Mouse (Mus musculus) cerebellum, adult 11-12 months (tissue): ENCODE measurements at regions not wholly inside any gene's neighbourhood (a gene's known extent, or its start where the extent isn't known, plus 50 kb on each side); places are given as distances from the start of the nearest gene placed in this dataset.

Source experiments
- DNase-seq: peaks from one replicate; pipeline ENCODE4 v3.0.0; 2022

DNA sequence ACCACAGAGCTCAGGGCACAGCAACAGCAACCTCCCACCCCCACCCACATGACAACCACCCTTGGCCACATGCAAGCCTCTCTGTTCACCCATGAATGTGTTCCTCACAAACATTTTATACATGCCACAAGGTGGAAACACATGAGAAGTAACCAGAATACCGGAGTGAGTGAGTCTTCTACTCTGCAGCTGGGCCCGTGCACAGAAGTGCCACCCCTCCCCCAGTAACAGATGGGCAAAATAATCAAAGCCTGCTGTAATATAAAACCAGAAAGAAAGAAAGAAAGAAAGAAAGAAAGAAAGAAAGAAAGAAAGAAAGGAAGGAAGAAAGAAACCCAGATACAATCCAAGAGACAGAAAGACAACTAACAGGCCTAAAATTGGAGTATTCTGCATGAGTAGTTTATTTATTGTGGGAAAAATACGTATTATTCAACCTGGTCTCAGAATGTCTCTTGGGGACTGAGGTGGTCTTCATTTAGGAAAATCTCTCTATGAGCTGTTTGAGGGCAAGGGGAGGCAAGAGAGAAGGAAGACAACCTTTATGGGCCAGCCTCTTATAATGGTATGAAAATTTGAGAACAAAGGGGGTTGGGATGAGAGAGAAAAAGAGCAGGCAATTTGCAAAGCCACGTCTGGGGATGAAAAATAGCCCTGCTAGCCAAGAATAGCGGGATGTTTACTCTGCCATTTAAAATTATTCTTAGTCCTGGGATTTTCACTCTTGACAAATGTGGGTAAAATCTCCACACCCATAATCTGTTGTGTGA is 160.2 kb downstream of the Sox4 start:
- no peak for DNase-seq

DNA sequence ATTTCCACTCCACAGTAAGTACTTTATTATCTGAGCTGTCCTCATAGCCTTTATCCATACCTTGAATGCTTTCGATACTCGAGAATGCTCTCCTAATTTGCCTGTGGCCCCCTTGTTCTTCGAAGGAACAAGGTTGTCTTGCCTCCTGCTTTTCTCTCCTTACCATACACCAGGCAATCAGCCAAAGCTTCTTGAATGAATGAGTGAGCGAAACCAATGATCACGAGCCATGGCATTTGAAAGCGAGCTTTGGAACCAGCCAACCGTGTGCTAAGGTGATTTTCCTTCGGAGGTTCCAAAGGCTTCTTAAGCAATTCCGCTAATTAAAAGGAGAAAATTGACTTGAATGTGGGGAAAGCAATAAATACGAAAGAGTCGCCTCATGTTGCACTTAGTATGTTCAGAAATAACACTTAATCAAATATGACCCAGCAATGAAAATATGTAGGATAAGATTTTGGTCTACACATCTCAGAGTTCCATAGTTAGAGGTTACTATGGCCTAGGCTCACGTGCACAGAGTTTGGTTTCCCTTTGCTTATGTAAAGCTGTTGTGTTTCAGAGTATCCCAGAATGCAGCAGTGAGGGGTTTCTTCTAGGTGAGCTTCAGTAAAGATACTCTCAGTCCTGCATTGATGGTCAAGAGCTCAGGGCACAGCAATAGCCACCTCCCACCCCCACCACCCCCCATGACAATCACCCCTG is 160.9 kb downstream of the Sox4 start:
- DNase-seq = no peak

DNA sequence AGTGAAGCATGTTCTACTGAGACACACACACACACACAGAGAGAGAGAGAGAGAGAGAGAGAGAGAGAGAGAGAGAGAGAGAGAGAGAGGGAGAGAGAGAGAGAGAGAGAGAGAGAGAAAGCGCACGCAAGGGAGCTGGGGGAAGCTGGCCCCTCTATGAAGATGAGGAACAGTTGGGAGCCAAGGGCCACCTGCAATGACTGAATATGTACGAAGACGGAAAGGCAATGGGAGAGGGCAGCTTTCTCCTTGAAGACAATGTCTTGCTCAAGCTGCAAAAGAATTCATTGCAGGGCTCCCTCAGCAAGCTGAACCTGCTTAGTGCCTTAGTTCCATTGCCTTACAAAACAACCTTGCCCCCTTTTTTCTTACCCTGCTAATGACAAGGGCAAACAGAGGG is 163.1 kb downstream of the Sox4 start:
- DNase-seq = no peak

DNA sequence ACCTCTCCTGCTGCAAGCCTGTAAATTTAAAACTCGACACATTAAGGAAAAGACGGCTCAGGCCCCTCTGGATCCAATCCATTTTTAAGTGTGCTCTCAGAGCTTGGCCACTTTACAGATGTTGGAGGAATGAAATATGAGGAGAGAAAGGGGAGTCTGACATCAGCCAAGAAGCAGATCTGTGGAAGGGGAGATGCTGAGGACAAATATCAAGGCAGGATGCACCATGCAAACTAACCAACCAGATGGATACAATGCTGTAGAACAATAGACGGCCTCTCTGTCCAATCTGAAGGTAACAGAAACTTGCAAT is 166.2 kb downstream of the Sox4 start:
- no peak for DNase-seq

DNA sequence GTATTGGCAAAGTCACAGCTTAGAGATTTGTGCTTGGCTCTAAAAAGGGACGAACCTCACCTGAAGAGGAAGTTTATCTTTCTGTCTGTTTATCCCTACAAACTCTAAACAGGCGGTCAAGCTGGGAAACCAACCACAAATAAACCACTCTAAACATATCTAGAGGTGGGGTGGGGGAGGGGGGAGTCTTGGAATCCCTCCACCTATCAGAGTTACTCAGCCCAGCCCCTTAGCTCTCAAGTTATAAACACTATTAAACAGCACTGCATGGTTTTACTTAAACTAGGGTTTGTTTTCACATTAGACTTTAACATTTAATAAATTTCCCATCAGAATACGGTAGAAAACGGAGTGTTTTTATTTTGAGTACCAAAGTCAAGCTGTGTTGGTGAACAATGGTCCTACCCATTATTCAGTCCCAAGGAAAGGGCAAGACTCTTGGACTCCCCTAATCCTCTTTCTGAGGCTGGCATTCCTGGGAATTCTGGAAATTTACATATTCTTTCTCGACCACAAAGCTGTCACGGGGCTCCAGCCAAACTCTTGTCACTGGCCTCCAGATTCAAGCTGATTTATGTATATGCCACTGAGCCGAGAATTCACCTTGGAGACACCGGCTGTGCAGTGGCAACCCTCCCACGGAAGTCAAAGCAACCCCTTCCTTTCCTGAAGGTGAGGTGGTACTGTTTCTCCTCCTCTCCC is 166.7 kb downstream of the Sox4 start:
- no peak for DNase-seq

GRCm38 (mm10) chr13:28782497-28783246 is 170.8 kb downstream of the Sox4 start:
- DNase-seq = no peak

- no peak for DNase-seq
Observed at GRCm38 (mm10) chr13:28782081-28782480, 171.4 kb downstream of the Sox4 start.

DNA sequence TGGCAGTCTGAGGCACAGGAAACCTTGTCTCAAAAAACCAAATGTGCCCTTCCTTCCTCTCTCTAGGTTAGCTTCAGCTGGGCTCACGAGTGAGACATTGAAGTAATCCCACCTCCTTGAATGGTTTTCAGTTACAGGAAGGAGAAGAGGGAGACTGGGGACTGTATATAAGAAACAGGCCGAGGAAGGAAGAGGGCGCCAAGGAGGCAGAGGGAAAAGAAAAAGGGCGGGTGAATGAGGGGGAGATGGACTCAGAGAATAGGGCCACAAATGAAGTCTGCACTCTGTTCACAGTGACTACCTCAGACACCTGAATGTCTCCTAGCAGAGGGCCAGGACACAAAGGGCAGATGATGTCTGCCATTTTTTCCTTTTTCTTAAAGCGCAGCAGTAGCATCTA is 171.9 kb downstream of the Sox4 start:
- DNase-seq = no peak

DNA sequence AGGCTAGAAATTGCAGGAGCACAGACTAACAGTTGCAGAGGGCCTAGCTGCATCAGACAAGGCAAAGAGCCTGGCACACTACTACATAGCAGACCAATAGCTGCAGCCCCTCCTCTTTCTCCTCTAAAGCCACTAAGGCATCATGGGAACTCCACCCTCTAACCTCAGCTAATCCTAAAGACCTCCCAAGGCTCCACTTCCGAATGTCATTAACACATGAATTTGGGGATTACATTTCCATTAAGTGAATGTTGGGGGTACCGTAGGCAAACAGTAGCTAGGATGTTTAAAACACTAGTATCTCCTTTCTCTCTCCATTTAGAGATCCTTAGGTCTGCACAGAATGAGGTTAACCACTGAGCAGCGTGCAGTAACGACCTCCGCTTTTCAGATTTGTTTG is 173.1 kb downstream of the Sox4 start:
- DNase-seq = no peak

- DNase-seq = no peak
Observed at GRCm38 (mm10) chr13:28775142-28775815, 178.2 kb downstream of the Sox4 start.

- no peak for DNase-seq
Observed at GRCm38 (mm10) chr13:28774649-28775048, 178.9 kb downstream of the Sox4 start.

DNA sequence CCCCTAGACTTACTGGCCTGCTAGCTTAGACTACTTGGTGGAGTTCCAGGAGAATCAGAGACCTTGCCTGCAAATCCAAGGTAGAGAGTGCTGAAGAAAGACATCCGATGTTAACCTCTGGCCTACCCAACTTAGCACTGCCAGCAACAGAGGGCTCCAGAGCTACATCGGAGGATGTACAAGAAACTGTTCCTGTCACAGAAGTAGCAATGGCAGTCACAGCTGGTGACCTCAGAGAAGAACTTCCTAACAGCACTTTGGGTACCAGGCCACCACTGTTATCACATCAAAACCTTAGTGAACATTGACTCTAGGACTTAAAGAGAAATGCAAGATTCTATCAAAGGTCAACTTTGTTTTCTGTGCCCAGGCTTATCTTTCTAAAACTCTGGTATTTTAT is 180.0 kb downstream of the Sox4 start:
- DNase-seq = no peak

DNA sequence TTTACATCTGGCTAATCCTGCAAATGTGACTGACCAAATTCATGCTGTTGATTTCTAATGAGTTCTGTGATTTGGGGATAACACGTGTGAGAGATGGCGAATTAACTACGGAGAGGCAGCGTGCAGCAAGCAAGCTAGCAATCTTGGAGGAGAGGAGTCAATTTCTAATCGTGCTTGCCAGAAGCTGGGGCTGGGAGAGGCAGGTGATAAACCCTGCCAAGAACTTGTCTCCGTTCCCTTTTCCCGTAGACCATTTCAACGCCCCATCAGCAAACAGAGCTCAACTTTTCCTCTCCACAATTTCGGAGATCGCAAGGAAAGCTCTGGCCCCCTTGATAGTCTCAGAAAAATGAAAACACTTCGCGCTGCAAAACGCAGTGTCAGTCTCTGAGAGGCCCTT is 183.0 kb downstream of the Sox4 start:
- DNase-seq = no peak

GRCm38 (mm10) chr13:28770018-28770417 is 183.5 kb downstream of the Sox4 start:
- DNase-seq = no peak

- DNase-seq = no peak
Observed at GRCm38 (mm10) chr13:28768717-28769426, 184.6 kb downstream of the Sox4 start.

DNA sequence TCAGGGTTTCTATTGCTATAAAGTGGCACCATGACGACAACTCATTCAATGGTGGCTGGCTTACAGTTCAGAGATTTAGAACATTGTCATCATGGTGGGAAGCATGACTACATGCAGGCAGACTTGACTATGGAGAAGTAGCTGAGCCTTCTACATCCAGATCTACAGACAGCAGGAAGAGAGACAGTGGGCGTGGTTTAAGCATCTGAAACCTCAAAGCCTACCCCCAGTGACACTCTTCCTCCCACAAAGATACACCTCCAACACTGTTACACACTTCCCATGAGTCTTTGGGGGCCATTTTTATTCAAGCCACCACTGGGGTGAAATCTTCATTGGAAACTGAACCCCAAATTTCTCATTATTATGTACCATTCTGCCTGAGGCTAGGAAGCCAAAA is 191.0 kb downstream of the Sox4 start:
- DNase-seq = no peak

DNA sequence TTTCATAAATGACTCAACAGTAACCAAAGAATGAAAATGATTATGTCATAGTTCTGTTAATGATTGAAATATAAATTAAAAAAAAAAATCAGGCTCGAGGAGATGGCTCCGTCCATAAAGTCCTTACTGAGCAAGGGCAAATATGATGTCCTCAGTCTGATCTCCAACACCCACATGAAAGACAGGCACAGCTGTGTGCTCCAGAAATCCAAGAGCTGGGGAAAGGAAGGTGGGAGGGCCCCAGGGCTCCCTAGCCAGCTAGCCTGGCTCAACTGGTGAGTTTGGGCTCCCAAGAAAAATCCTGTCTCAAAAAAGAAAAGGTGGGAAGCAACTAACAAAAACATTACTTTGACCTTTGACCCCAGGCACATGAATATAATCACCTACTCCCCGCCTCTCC is 194.5 kb downstream of the Sox4 start:
- DNase-seq = no peak

- no peak for DNase-seq
Observed at GRCm38 (mm10) chr13:28757846-28758522, 195.5 kb downstream of the Sox4 start.

DNA sequence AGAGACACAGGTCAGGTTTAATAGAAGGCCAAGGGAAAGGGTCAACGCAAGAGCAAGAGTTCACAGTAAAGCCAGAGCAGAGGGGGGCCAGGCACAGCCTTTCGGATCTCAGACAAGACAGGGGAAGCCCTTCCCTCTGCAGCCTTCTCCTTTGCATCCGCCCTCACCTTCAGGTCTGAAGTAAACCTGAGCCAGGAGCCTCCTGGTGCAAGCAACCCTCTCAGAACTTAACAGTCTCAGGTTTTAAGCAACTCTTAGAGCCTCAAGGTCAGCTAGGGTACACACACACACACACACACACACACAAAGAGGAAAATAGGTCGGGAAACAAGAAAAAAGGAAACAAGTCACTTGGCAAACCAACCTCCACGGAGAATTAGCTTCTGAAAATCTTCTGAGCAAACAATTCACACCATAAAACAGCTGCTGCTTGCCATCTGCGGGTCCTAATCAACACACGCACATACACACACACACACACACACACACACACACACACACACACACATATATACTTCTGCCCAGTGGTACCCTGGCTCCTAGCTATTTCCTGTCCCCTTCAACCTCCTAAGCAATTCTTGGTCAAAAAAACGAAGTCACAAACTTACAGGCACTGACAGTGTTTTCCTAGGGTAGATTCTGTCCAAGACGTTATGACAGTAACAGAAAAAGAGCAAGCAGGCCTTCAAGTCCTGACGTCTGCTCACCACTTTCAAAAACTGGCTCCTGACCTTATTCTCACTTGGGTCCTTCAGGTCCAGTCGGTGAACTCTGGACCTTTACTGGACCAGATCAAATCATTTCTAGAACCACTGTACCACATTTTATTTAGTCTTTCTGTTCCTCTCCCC is 196.4 kb downstream of the Sox4 start:
- DNase-seq = no peak

DNA sequence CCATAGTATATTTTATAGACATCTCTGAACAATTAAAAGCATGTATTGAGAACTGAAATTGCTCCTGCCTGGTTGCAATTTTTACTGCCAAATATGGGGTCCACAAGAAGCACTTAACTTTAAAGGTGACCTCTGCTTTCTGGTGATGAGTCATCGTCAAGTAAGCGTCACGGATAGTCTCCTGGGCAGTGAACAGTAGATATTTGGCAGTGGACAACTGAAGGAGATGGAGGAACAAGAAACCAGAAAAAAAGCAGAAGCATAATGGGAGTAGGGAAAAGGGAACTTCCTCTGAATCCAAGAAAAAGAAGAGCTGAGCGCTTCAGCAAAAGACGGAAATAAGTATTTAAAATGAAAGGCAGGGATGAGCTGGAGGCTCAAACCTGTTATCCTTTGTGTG is 199.3 kb downstream of the Sox4 start:
- no peak for DNase-seq
